Mouse (Mus musculus) heart, postnatal 25 days (tissue): Measurements from ENCODE around the gene Tdgf1. TPM values are rescaled to one million over a fixed set of nuclear protein-coding genes. Genes with fewer than 3 reads are reported as not detected.
A peak's percentile ranks its signal among the peaks of the same experiment; 100 is the strongest.

Experiments
- DNase-seq: peaks from one replicate; pipeline ENCODE4 v3.0.0; 2022; ENCODE audit warnings: low spot score
- intact Hi-C: fragments of 180-260 bp; cut with DNase I; formaldehyde crosslinking; loops from one replicate; pipeline ENCODE4 v1.15.1; 2025
- total RNA-seq, 2 experiments: library from RNA; stranded (reverse); gene quantifications; 2 replicates each; pipeline ENCODE4 v1.2.3; 2021

Gene Tdgf1
- not detected for total RNA-seq

- no peak for DNase-seq
- intact Hi-C loops = loop anchor here (2.0 kb wide), 1 partner anchor 23 kb away; no protein-coding TSS in a partner anchor
These were observed at the start of gene Tdgf1 for GRCm38 (mm10) chr9:110945926-110946325. Tdgf1 (minus strand) TSS chr9:110946158.

GRCm38 (mm10) chr9:110994716-110995172 lies 48.8 kb upstream of the Tdgf1 start:
- peak; percentile 63 for DNase-seq
- intact Hi-C loops = loop anchor here (5.0 to 10.0 kb wide), 5 partner anchors 48 to 280 kb away; partner anchors contain the start of genes Ccrl2, Epm2aip1, Mlh1 and Tmie

GRCm38 (mm10) chr9:110993281-110993709 lies 47.3 kb upstream of the Tdgf1 start:
- intact Hi-C loops = loop anchor here (5.0 to 10.0 kb wide), 2 partner anchors 111 to 282 kb away; partner anchors contain the start of genes Epm2aip1, Mlh1 and Tmie
- DNase-seq = no peak

DNA sequence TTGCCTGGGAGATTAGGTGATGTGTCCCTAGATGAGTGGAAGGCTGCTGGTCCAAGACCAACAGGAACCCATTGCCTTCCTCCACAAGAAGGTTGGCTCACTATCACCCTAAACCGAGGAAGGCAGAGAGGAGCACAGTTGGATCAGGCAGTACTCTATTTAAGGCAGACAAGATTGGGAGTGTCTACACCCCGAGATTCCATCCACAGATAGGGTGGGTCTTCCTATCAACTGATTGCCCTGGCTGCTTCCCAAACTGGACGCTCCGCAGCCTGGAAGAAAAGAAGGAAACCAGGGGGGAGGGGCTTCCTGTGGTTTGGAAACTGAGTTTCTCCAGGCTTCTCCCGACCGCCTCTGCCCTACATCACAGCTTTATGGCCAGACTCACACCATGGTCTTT lies 44.2 kb upstream of the Tdgf1 start, which contains the start of gene Rtp3:
TSS of gene Rtp3 (minus strand) at position 380 of the 400 bp plus-strand sequence.
- intact Hi-C loops = loop anchor here (5.0 to 10.0 kb wide), 2 partner anchors 108 to 285 kb away; partner anchors contain the start of genes Epm2aip1, Mlh1 and Tmie
- DNase-seq = peak; percentile 46

DNA sequence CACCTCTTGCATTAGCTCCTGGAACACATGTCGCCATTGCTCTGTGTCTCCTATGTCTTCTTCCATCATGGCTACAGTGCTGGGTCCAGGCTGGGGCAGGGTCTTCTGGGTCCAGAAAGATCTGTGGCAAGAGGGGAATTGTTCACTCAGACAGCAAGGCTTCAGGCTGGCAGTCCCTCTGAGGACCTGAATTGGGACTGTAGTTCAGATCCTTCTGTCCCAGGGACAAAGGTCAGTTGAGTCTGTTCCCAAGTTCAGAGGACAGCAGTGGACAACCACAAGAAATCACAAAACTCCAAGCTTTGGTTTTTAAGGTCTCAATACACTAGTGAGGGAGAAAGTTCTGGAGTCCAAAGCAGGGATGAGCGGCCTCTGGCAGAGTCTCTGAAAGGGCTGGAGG lies 43.6 kb upstream of the Tdgf1 start:
- intact Hi-C loops = no loop called here
- no peak for DNase-seq

- intact Hi-C loops = no loop called here
- DNase-seq = no peak
These were observed 43.2 kb upstream of the Tdgf1 start for GRCm38 (mm10) chr9:110989141-110989540.

GRCm38 (mm10) chr9:110988078-110988477 lies 42.1 kb upstream of the Tdgf1 start:
- DNase-seq = no peak

DNA sequence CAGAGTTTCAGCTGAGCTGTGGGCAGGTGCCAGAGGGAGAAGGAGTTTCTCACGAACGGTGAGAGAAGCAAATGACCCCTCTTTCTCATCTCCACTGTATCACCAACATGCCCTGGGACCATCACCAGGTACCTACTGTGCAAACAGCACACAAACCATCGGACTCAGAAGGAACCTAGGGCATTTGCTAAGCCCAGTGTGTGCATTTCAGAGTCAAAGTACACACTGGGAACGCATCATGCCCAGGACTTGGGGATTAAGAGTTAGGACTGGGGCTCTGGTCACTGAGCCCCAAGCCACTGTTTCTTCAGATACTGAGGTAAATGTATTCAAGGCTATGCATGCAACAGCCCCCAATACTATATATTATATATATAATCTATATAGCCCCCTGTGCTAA lies 41.4 kb upstream of the Tdgf1 start:
- no peak for DNase-seq
- intact Hi-C loops = no loop called here

More at GRCm38 (mm10) chr9:110988078-110988477, 42.1 kb upstream of the Tdgf1 start:
- intact Hi-C loops = no loop called here

DNA sequence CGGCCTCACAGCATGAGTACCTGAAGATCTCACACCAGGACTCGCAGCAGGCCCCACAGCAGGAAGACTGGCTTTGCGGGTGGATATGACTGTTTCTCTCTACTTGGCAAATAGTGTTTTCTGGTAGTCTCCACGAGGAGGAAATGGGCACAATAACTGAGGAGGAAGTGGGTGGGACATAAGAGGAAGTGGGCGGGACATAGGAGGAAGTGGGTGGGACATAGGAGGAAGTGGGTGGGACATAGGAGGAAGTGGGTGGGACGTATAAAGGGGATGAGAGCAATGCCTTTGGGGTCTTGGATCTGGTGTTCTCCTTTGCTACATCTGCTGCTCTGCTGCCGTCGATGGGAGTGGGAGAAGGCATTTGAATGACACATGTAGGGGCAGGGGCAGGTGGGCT lies 40.0 kb upstream of the Tdgf1 start:
- no peak for DNase-seq
- intact Hi-C loops = no loop called here

- intact Hi-C loops = no loop called here
- DNase-seq = no peak
These were observed 39.6 kb upstream of the Tdgf1 start for GRCm38 (mm10) chr9:110985541-110985940.

GRCm38 (mm10) chr9:110984096-110984495 lies 38.1 kb upstream of the Tdgf1 start:
- intact Hi-C loops = no loop called here
- DNase-seq = no peak

- intact Hi-C loops = no loop called here
- DNase-seq = no peak
These were observed 36.4 kb upstream of the Tdgf1 start for GRCm38 (mm10) chr9:110982351-110982750.

DNA sequence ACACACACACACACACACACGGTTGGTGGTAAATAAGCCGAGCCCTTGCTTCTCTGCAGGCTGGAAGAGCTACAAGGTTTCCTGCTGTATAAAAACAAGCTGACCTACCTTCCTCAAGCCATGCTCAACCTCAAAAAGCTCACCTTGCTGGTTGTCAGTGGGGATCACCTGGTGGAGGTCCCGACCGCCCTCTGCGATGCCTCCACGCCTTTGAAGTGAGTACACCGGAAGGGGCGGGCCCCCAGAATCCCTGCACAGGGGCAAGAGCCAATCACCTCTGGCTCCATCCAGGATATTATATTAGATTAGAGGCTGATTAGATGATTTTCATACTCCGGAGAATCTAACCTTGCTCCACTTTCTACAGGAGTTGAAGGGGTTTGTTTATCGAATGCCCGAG lies 33.5 kb upstream of the Tdgf1 start:
- DNase-seq = no peak
- intact Hi-C loops = no loop called here

- intact Hi-C loops = no loop called here
- DNase-seq = no peak
These were observed 19.9 kb upstream of the Tdgf1 start for GRCm38 (mm10) chr9:110965910-110966231.

- intact Hi-C loops = no loop called here
- no peak for DNase-seq
These were observed 19.3 kb upstream of the Tdgf1 start for GRCm38 (mm10) chr9:110965062-110965909.

DNA sequence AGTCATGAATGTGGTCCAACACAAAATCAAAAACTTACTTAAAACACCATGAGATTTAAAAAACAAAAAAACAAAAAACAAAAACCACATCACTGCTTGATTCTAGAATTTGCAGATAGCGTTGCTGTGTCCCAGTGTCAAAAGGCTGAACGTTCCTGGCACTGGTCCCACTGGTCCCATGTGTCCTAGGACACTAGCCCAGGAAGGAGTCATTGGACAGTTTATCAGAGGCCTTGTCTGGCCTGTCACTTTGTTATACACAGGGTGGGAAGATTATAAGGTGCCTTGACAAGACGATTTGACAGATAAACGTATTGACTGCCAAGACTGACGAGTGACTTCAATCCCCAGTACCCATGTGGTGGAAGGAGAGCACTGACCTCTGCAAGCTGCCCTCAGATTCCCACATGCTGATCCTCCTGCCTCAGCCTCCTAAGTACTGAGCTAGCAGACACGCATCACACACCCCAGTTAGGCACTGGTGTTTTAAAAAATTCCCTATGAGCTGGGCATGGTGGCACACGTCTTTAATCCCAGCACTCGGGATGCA lies 17.7 kb upstream of the Tdgf1 start:
- intact Hi-C loops = no loop called here
- no peak for DNase-seq

- intact Hi-C loops = no loop called here
- no peak for DNase-seq
These were observed 15.4 kb upstream of the Tdgf1 start for GRCm38 (mm10) chr9:110961386-110961785.

DNA sequence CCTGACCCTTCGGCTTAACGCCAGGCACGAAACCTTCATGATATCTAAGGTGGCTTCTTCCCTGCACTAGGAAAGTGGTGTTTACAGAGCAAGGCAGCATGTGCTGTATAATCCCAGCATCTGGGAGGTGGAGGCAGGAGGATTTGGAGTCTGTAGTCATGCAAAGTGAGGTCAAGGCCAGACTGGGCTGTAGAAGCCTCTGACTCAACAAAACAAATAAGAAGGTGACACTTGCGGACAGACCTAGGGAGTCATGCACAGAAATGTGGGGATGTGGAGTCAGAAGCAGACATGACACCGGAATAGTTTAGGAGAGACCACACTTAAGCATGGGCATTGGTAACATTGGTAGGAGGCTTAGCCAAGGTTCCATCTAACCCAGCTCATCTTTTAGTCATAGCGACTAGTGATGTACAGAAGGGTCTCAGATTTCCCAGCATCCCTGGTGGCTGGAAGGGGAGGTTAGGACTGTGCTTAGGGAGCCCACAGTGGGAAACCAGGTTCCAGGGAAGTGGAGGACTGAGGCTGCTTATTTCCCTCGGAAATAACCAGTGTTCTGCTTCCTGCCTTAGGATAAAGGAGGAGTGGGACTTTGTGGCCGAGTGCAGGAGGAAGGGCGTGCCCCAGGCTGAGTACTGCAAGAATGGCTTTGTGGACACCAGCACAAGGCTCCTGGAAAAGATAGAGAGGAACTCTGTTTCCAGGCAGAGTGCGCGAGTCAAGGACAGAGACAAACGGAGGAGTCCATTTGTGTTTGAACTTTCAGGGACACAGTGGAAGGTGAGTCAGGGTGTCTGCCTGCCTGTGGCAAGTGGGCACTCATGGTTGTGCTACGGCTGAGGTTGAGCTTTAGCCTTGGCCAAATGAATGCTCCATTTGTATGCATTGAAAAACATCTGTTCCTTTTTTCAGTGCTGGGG lies 14.5 kb upstream of the Tdgf1 start:
- intact Hi-C loops = no loop called here
- no peak for DNase-seq

DNA sequence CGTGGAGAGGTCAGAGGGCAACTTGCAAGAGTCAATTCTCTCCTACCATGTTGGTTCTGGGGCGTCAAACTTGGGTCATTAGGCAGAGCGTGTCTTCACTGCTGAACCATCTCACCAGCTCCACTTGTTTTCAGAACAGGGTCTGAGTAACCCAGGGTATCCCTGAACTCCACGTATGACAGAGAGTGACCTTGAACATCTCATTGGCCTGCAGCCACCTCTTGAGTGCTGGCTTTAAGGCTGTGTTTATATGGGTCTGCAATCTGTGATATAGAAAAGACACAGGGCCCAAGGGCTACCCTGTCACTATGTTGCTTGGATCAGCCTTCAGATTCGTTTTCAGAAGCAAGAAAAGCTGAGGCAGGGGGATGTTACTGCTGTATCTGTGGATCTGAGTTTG lies 13.7 kb upstream of the Tdgf1 start:
- intact Hi-C loops = loop anchor here (5.0 kb wide), 1 partner anchor 177 kb away; no protein-coding TSS in a partner anchor
- DNase-seq = no peak

- intact Hi-C loops = loop anchor here (2.0 to 5.0 kb wide), 2 partner anchors 33 to 174 kb away; no protein-coding TSS in a partner anchor
These were observed 10.0 kb upstream of the Tdgf1 start for GRCm38 (mm10) chr9:110955962-110956361.

More at GRCm38 (mm10) chr9:110955962-110956361, 10.0 kb upstream of the Tdgf1 start:
- peak; percentile 21 for DNase-seq
